Mouse (Mus musculus) layer of hippocampus, postnatal 25 days (tissue): ENCODE measurements around the gene Gm21586. TPM values are rescaled to one million over a fixed set of nuclear protein-coding genes. Genes with fewer than 3 reads are reported as not detected.
"Not testable (repeated sequence)": the region's sequence is repeated elsewhere in the genome, so short reads cannot be mapped to it uniquely, and the experiment has no call there.

Source experiments
- DNase-seq, 2 experiments: peaks; one replicate each; pipeline ENCODE4 v3.0.0; 2022; ENCODE audit warnings: mixed read lengths in 2 of 2, low spot score in 1 of 2; ENCODE audit errors: extremely low spot score in 1 of 2
- total RNA-seq, 2 experiments: library from RNA; stranded (reverse); gene quantifications; 2 replicates each; pipeline ENCODE4 v1.2.3; 2021

The Gm21586 gene
- total RNA-seq = not detected

- DNase-seq = not testable (repeated sequence)
Observed at GRCm38 (mm10) chr4:42439078-42439477, at the start of gene Gm21586. Gene Gm21586 (plus strand): TSS chr4:42439378.

- DNase-seq = not testable (repeated sequence)
Observed at GRCm38 (mm10) chr4:42466452-42466851, 27.3 kb downstream of the Gm21586 start, which contains the start of gene Gm2163. Gene Gm2163 (plus strand): TSS chr4:42466752.

Other genes with a start within 250 kb of the Gm21586 start
- gene Gm10600, start 198.7 kb upstream of the Gm21586 start, total RNA-seq = 1 to 10 TPM; 5.0 to 8.3 TPM
- gene Ccl21b, start 183.6 kb upstream of the Gm21586 start, total RNA-seq = not detected
- not detected for gene Gm21953, start 145.1 kb upstream of the Gm21586 start, total RNA-seq
- gene Fam205a3, start 121.0 kb upstream of the Gm21586 start, total RNA-seq = under 1 TPM in 1 of 2 experiments, not detected in 1; 0.52 TPM
- gene Gm2163, start 27.4 kb downstream of the Gm21586 start, total RNA-seq = 1 to 10 TPM; 2.1 to 2.8 TPM
- gene Fam205a2, start 88.8 kb downstream of the Gm21586 start, total RNA-seq = under 1 TPM in 1 of 2 experiments, not detected in 1; 0.52 TPM
- not detected for gene Gm10591, start 172.8 kb downstream of the Gm21586 start, total RNA-seq
- gene Gm2564, start 190.3 kb downstream of the Gm21586 start, total RNA-seq = 10 to 100 TPM; 12.3 to 13.7 TPM
- 1 to 10 TPM in 1 of 2 experiments, not detected in 1; 6.1 TPM for gene Ccl27b, start 215.9 kb downstream of the Gm21586 start, total RNA-seq
- under 1 TPM in 1 of 2 experiments, not detected in 1; 0.47 TPM for gene Il11ra2, start 222.5 kb downstream of the Gm21586 start, total RNA-seq